Comparison of ENCODE assay signal across 19 mouse cellular contexts in the genomic region with DNA sequence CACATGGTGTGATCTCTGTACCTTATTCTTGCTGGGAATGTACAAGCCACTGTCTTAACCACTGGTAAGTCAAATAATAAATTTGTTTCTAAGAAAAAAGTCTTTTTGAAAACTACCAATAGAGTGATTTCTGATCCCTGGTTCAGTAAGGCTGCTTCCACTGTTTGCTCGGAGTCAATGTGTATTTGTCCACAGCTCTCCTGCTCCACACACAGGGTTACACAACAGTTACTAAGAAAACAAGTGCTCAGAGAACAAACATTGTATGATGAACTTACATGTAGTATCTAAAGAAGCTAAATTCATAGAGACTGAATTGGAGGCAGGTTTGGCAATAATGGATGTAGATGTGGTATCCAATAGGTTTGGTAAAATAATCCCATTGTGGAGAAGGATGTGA.
"Had no signal": no experiment of that assay in that cellular context is flagged by ENCODE, and none has a peak within 500 bp of the region (broad histone marks: within the 10 kb centered on the region; RNA-seq: fewer than 3 reads in every experiment).

No protein-coding gene starts in this region.

- H3K27me3 ChIP-seq: midbrain, embryonic 12.5 days; neural tube, embryonic 13.5 days; neural tube, embryonic 15.5 days had no signal

- ATAC-seq: midbrain, embryonic 16.5 days had no signal

- H3K4me2 ChIP-seq: lung, embryonic 14.5 days; midbrain, embryonic 12.5 days; neural tube, embryonic 13.5 days; neural tube, embryonic 15.5 days had no signal

- H3K9ac ChIP-seq: lung, embryonic 14.5 days; midbrain, embryonic 12.5 days; neural tube, embryonic 13.5 days; neural tube, embryonic 15.5 days had no signal

- H3K27ac ChIP-seq: midbrain, embryonic 10.5 days; midbrain, embryonic 12.5 days; neural tube, embryonic 13.5 days; neural tube, embryonic 15.5 days had no signal

- H3K36me3 ChIP-seq: midbrain, embryonic 10.5 days; midbrain, embryonic 12.5 days; neural tube, embryonic 13.5 days; neural tube, embryonic 15.5 days had no signal

- H3K9me3 ChIP-seq: midbrain, embryonic 10.5 days; midbrain, embryonic 12.5 days; neural tube, embryonic 13.5 days; neural tube, embryonic 15.5 days had no signal

- DNase-seq: lung, adult 18-20 months; lung, embryonic 14.5 days; lung, postnatal 10 days; lung, postnatal 4 days; midbrain, embryonic 14.5 days; retina, postnatal 1 day; right cerebral cortex, adult 18-20 months; right cerebral cortex, postnatal 25 days; right cerebral cortex, postnatal 4 days; spleen, adult 18-20 months; thymus, adult 18-20 months; thymus, postnatal 14 days; thymus, postnatal 36 days had no signal

- H3K4me1 ChIP-seq: midbrain, embryonic 10.5 days; midbrain, embryonic 12.5 days; neural tube, embryonic 13.5 days; neural tube, embryonic 15.5 days had no signal

- H3K4me3 ChIP-seq: midbrain, embryonic 10.5 days; midbrain, embryonic 12.5 days; myocyte; neural tube, embryonic 13.5 days; neural tube, embryonic 15.5 days had no signal
